Mouse (Mus musculus) thymus, postnatal 14 days (tissue): Measurements from ENCODE around the gene Ifnlr1.

Experiments
- DNase-seq: peaks from one replicate; pipeline ENCODE4 v3.0.0; 2021

Ifnlr1 gene

DNA sequence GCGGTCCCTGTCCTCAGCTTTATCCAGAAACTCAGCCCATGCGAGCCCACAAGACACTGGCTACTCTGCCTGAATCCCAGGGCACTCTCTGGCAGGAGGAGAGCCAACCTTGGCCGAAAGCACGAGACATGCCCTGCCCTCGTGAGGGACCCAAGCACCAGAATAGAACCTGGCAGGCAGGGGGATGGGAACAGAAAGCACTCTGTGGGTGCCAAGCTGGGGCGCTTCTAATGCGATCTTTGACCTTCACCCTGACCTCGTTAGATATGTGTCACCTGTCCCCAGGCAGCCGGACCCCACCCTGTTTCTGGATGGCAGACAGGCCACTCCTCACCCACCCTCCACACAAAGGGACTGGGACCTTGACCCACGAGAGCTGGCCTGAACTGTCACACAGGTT lies 59.5 kb downstream of the Ifnlr1 start:
- no peak for DNase-seq

- no peak for DNase-seq
Measured at GRCm38 (mm10) chr4:135750896-135751295, 64.8 kb downstream of the Ifnlr1 start.

- DNase-seq, result no peak
Measured at GRCm38 (mm10) chr4:135752106-135752778, 66.2 kb downstream of the Ifnlr1 start.

GRCm38 (mm10) chr4:135752779-135753164 lies 66.7 kb downstream of the Ifnlr1 start:
- DNase-seq, result no peak
